Mouse (Mus musculus): ENCODE measurements around the gene Gm20441. TPM values are rescaled to one million over a fixed set of nuclear protein-coding genes. Genes with fewer than 3 reads are reported as not detected.
A peak's percentile ranks its signal among the peaks of the same experiment; 100 is the strongest.
"Not testable (repeated sequence)": the region's sequence is repeated elsewhere in the genome, so short reads cannot be mapped to it uniquely, and the experiment has no call there.

The Gm20441 gene
- polyA plus RNA-seq, 1 experiment from 2014 or later = not detected

GRCm38 (mm10) chr10:75779206-75780174 is 1.3 kb downstream of the Gm20441 start:
- no peak overlapping the region for H3K27ac ChIP-seq (replicated peaks)
- 0 out of 2 replicates have a peak, but pooled peaks cover 2% of the 10 kb centered on the region for H3K36me3 ChIP-seq (replicated peaks)
- no peak for ATAC-seq (ENCODE audit: insufficient read depth)
- H3K9ac ChIP-seq = no peak overlapping the region
- H3K4me1 ChIP-seq (replicated peaks) = peaks cover 4% of the 10 kb centered on the region; the same call in 1 of the 2 replicates
- peak overlapping the region; percentile 43; the same call in 1 of the 2 replicates for H3K4me3 ChIP-seq (replicated peaks)
- no peaks in the 10 kb centered on the region for H3K9me3 ChIP-seq (replicated peaks)
- peaks cover 70% of the 10 kb centered on the region for H3K27me3 ChIP-seq
- WGBS (ENCODE audit: insufficient replicate concordance) = 32% methylated on average over 15 of the region's 15 CpGs
- H3K4me2 ChIP-seq = peak overlapping the region; percentile 58

GRCm38 (mm10) chr10:75777885-75778284 is 2.9 kb downstream of the Gm20441 start:
- WGBS (ENCODE audit: insufficient replicate concordance) = 52% methylated on average over 2 of the region's 2 CpGs
- no peak overlapping the region for H3K4me2 ChIP-seq

GRCm38 (mm10) chr10:75776562-75776961 is 4.2 kb downstream of the Gm20441 start:
- Histone ChIP-seq H3K9ac (no peak overlapping the region), H3K4me2 (no peak overlapping the region), H3K36me3 (replicated peaks) (no peaks in the 10 kb centered on the region), H3K9me3 (replicated peaks) (no peaks in the 10 kb centered on the region), H3K27me3 (peaks cover 43% of the 10 kb centered on the region), H3K4me3 (replicated peaks) (no peak overlapping the region), H3K27ac (replicated peaks) (no peak overlapping the region), H3K4me1 (replicated peaks) (peaks cover 22% of the 10 kb centered on the region)
- WGBS (ENCODE audit: insufficient replicate concordance) = 66% methylated on average over 6 of the region's 6 CpGs
- no peak for ATAC-seq (ENCODE audit: insufficient read depth)

More at GRCm38 (mm10) chr10:75777885-75778284, 2.9 kb downstream of the Gm20441 start:
- Histone ChIP-seq H3K4me1 (replicated peaks) (peaks cover 15% of the 10 kb centered on the region), H3K4me3 (replicated peaks) (no peak overlapping the region), H3K9ac (no peak overlapping the region), H3K36me3 (replicated peaks) (no peaks in the 10 kb centered on the region), H3K9me3 (replicated peaks) (no peaks in the 10 kb centered on the region), H3K27ac (replicated peaks) (no peak overlapping the region), H3K27me3 (peaks cover 56% of the 10 kb centered on the region)
- no peak for ATAC-seq (ENCODE audit: insufficient read depth)

GRCm38 (mm10) chr10:75774587-75774986 is 6.2 kb downstream of the Gm20441 start:
- H3K9me3 ChIP-seq (replicated peaks) = no peaks in the 10 kb centered on the region
- H3K36me3 ChIP-seq (replicated peaks) = no peaks in the 10 kb centered on the region
- no peak overlapping the region for H3K9ac ChIP-seq
- H3K4me2 ChIP-seq = no peak overlapping the region
- H3K27me3 ChIP-seq = peaks cover 23% of the 10 kb centered on the region
- H3K4me1 ChIP-seq (replicated peaks) = peaks cover 18% of the 10 kb centered on the region
- no peak overlapping the region for H3K27ac ChIP-seq (replicated peaks)
- H3K4me3 ChIP-seq (replicated peaks) = no peak overlapping the region
- no peak for ATAC-seq (ENCODE audit: insufficient read depth)
- WGBS (ENCODE audit: insufficient replicate concordance) = 72% methylated on average over 9 of the region's 9 CpGs

- 74% methylated on average over 5 of the region's 5 CpGs for WGBS (ENCODE audit: insufficient replicate concordance)
- H3K4me2 ChIP-seq = 0 out of 2 replicates have a peak overlapping the region, but pooled peaks have one; percentile 94
- ATAC-seq (ENCODE audit: insufficient read depth) = no peak
- peaks cover 18% of the 10 kb centered on the region for H3K4me1 ChIP-seq (replicated peaks)
- no peak overlapping the region for H3K27ac ChIP-seq (replicated peaks)
- H3K36me3 ChIP-seq (replicated peaks) = no peaks in the 10 kb centered on the region
- H3K9me3 ChIP-seq (replicated peaks) = no peaks in the 10 kb centered on the region
- no peak overlapping the region for H3K9ac ChIP-seq
- H3K4me3 ChIP-seq (replicated peaks) = no peak overlapping the region
- H3K27me3 ChIP-seq = peaks cover 19% of the 10 kb centered on the region
Observed at GRCm38 (mm10) chr10:75774102-75774501, 6.7 kb downstream of the Gm20441 start.

- no peaks in the 10 kb centered on the region for H3K9me3 ChIP-seq (replicated peaks)
- ATAC-seq (ENCODE audit: insufficient read depth) = peak; percentile 84
- H3K27me3 ChIP-seq = peaks cover 8% of the 10 kb centered on the region
- no peaks in the 10 kb centered on the region for H3K36me3 ChIP-seq (replicated peaks)
- under 1% methylated on average over 47 of the region's 47 CpGs for WGBS (ENCODE audit: insufficient replicate concordance)
- H3K4me3 ChIP-seq (replicated peaks) = peak within 1 kb of the TSS; percentile 64
- peak within 1 kb of the TSS; percentile 94 for H3K4me2 ChIP-seq
- peaks cover 18% of the 10 kb centered on the region for H3K4me1 ChIP-seq (replicated peaks)
- peak within 1 kb of the TSS; percentile 64 for H3K27ac ChIP-seq (replicated peaks)
- peak within 1 kb of the TSS; percentile 69 for H3K9ac ChIP-seq
Observed at GRCm38 (mm10) chr10:75772795-75773664, 7.7 kb downstream of the Gm20441 start, which contains the start of gene Ddt. TSS of gene Ddt (minus strand) at chr10:75773414.

- H3K4me2 ChIP-seq; ATAC-seq (ENCODE audit: insufficient read depth); H3K27ac ChIP-seq (replicated peaks); H3K36me3 ChIP-seq (replicated peaks); H3K9me3 ChIP-seq (replicated peaks); H3K9ac ChIP-seq; H3K27me3 ChIP-seq; H3K4me3 ChIP-seq (replicated peaks): not testable (repeated sequence)
- H3K4me1 ChIP-seq (replicated peaks) = peaks cover 35% of the 10 kb centered on the region
- 40% methylated on average over 5 of the region's 5 CpGs for WGBS (ENCODE audit: insufficient replicate concordance)
Observed at GRCm38 (mm10) chr10:75767756-75768155, 13.0 kb downstream of the Gm20441 start.

GRCm38 (mm10) chr10:75766856-75767255 is 13.9 kb downstream of the Gm20441 start:
- no peak overlapping the region for H3K9ac ChIP-seq
- no peaks in the 10 kb centered on the region for H3K27me3 ChIP-seq
- H3K4me2 ChIP-seq = no peak overlapping the region
- no peak overlapping the region for H3K27ac ChIP-seq (replicated peaks)
- H3K36me3 ChIP-seq (replicated peaks) = peaks cover 1% of the 10 kb centered on the region; the same call in 1 of the 2 replicates
- no peak for ATAC-seq (ENCODE audit: insufficient read depth)
- H3K4me1 ChIP-seq (replicated peaks) = peaks cover 38% of the 10 kb centered on the region
- 70% methylated on average over 6 of the region's 6 CpGs for WGBS (ENCODE audit: insufficient replicate concordance)
- H3K4me3 ChIP-seq (replicated peaks) = no peak overlapping the region
- H3K9me3 ChIP-seq (replicated peaks) = no peaks in the 10 kb centered on the region

GRCm38 (mm10) chr10:75764519-75765473 is 16.0 kb downstream of the Gm20441 start:
- WGBS (ENCODE audit: insufficient replicate concordance) = under 1% methylated on average over 27 of the region's 27 CpGs
- peak; percentile 56 for ATAC-seq (ENCODE audit: insufficient read depth)
- peak overlapping the region; percentile 93 for H3K27ac ChIP-seq (replicated peaks)
- H3K27me3 ChIP-seq = no peaks in the 10 kb centered on the region
- H3K4me2 ChIP-seq = peak overlapping the region; percentile 89
- H3K36me3 ChIP-seq (replicated peaks) = peaks cover 20% of the 10 kb centered on the region
- H3K9me3 ChIP-seq (replicated peaks) = no peaks in the 10 kb centered on the region
- peak overlapping the region; percentile 78 for H3K4me3 ChIP-seq (replicated peaks)
- H3K4me1 ChIP-seq (replicated peaks) = peaks cover 45% of the 10 kb centered on the region
- H3K9ac ChIP-seq = peak overlapping the region; percentile 79
